Mouse (Mus musculus) liver, adult 2 months (tissue): ENCODE results near the gene Tnks1bp1.

Source experiments
- CTCF ChIP-seq: fragments of 200-500 bp; IDR thresholded peaks from 2 replicates; pipeline ENCODE4 v1.5.1; 2011; ENCODE audit warnings: low read depth, low read length, control low read depth
- POLR2A ChIP-seq: fragments of 200-500 bp; IDR thresholded peaks from 2 replicates; pipeline ENCODE4 v1.6.1; 2011; ENCODE audit warnings: low read length, control low read depth; ENCODE audit not compliant: insufficient read depth; ENCODE audit errors: extremely low read depth

DNA sequence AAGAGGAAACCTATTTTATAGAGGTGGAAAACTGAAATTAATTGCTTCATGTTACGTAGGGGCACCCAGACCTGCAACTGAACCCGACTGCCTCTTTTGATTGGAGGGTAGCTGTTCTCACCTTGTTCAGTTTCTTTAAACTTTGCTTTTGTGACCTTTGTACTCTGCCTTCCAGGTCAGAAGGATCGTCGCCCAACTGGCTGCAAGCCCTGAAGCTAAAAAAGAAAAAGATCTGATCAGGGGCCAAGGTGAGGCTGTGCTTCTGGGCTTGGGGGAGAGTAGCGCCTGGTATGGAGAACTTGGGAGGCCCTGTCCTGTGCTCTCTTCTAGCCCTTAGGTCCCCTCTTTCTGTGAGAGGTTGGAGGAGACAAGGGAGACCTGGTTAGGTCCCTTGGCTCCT lies 24.1 kb downstream of the Tnks1bp1 start:
- no peak for TF ChIP-seq POLR2A
- TF ChIP-seq CTCF = no peak
